Mouse (Mus musculus) brain, embryonic 18.5 days (tissue): Measurements from ENCODE around the gene Crispld2.

Experiments
- DNase-seq: peaks from one replicate; pipeline ENCODE4 v3.0.0-alpha.2; 2012; ENCODE audit warnings: low read depth, low spot score

Gene Crispld2

DNA sequence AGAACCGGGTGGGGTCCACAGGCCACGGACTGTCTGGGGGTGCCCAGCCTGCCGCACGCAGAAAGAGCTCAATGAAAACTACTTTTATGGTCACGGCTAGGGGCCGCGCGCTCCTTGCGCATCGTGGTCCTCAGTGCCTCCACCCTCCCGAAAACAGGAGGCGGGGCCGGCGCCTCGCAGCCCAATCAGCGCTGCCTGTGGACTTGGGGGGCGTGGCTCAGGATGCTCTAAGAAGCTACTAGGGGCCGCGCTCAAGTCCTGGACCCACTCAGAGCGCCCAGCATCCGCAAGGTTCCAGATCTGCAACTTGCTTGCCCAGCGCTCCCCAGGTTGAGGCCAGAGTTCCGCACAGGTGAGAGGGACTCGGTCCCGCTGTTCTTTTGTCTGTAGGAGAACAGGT, at the start of gene Crispld2:
Gene Crispld2 (plus strand): TSS at position 190 of the 400 bp plus-strand sequence.
- peak; percentile 61 for DNase-seq

DNA sequence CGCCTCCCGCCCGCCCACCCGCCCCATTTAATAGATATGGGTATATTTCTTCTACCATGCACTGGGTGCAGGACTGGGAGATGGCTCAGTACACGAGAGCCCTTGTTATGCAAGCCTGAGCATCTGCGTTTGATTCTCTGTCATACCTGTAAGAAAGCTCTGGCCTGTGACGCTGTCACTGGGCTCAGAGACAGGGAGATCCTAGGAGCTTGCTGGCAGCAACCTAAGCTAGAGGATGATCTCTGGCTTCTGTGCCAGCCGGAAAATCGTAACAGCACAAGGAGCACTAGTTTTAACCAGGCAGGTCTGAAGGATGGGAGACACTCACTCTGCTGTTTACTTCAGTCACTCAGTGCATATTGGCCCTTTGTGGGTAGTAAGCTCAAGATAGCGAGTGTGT, 48.6 kb upstream of the Crispld2 start:
- DNase-seq = no peak

GRCm38 (mm10) chr8:119944096-119944811, 48.0 kb upstream of the Crispld2 start:
- no peak for DNase-seq

DNA sequence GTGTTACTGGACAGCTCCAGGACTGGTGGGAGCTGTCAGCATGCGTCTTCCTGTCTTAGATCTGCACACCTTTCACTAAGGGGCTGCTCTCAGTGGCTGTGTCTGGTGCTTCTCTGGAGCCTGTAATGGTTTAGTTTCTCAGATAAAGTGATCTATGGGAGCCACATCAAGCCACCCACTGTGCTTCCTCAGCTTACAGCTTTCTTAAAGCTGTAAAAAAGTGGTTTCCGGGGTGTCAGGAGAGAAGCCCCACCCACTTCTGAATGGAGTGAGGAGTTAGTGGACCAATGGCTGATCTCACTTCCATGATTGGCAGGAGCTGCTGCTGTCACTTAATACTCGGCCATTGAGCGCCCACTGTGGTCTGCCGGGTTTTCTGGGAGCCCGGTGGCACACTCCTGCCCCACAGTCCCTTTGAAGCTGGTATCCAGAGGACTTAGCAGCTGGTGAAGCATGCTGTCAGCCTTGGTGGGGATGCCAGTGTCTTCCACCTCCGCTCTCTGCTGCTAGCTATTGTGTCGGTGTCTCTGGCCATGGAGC, 45.8 kb upstream of the Crispld2 start:
- DNase-seq = no peak

DNA sequence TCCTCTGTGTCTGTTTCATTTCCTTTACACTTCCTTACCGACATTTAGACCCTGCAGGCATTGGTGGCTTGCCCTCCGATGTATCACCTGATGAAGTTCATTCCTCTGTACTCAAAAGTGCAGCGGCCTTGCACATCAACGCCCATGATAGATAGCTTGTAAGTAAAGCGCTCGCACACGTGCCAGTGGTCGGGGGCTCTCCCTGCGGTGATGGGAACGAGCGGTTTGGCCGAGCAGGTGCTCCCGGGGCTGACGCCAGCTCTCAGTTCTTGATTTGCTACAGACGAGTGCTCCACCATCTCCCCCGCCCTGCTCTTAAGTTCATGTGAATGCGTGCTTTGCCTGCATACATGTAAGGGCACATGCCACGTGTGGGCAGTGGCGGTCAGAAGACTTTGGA, 44.6 kb upstream of the Crispld2 start:
- no peak for DNase-seq

- DNase-seq = no peak
Observed at GRCm38 (mm10) chr8:119948340-119948739, 43.9 kb upstream of the Crispld2 start.

DNA sequence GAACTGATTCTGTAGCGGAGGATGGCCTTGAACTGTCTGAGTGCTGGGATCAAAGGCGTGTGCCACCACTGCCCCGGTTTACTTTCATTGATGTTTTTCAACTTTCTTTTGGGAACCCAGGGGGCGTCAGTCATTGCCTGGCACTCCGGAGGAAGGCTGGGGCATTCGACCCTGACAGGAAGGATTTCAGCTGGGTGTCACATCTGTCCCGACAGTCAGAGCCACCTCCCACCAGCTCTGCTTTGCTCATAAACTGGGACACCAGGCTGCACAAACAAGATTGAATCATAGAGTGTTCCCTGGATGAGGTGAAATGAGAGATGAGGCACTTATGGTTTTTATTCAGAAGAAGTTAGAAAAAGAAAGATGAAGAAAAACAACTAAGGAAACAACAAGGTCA, 40.0 kb upstream of the Crispld2 start:
- no peak for DNase-seq

DNA sequence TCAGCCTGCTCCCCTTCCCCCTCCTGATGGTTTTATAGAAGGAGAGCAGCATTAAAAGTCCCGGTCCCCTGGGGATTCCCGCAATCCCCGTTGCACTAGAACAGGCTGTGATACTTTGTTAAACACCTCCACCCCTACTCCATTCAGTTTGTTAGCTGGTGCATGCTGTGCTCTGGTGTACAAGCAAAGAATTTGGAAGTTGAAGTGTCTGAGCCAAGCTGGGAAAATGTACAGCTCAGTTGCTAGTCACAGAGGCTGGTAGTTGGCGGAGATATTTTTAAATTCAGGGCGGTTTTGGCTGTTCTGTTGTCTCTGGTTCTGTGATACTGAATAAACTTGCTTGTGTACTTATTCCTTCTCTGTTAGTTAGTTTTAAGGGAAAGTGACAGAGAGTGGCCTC, 39.5 kb upstream of the Crispld2 start:
- DNase-seq = no peak

DNA sequence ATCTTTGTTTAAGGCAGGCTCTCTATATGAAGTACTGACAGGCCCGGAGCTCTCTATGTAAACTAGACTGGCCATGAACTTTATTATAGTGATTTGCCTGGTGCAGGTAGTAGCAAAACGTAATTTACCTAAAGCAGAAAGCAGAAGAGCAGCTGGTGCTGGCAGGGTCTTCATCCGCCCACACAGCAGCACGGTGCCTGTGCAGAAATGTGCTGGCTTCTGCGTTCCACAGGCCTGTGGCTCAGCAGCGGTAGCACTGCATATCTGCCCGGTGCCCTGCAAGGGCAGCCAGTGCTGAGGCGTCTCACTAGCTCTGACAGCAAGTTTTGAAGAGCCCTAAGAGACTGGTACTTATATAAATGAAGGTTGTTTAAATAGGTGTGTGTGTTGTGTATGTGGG, 36.9 kb upstream of the Crispld2 start:
- DNase-seq = no peak

DNA sequence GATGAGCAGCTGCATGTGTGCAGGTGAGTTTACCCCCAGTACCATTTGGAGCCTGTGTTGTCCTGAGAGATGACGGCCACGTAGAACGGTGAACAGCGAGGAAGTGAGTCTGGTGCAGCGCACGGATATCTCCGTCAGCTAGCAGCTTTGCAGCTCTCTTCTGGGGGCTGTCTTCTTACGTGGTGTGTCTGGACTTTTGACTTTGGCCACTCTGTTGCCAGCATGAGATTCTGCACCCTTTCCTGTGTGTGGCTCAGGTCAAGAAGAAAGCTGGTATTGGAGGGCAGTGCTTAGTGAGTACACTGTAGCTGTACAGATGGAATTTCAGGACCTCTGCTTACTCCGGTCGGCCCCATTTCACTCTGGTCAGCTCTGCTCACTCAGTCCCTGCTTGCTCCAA, 34.2 kb upstream of the Crispld2 start:
- DNase-seq = no peak

DNA sequence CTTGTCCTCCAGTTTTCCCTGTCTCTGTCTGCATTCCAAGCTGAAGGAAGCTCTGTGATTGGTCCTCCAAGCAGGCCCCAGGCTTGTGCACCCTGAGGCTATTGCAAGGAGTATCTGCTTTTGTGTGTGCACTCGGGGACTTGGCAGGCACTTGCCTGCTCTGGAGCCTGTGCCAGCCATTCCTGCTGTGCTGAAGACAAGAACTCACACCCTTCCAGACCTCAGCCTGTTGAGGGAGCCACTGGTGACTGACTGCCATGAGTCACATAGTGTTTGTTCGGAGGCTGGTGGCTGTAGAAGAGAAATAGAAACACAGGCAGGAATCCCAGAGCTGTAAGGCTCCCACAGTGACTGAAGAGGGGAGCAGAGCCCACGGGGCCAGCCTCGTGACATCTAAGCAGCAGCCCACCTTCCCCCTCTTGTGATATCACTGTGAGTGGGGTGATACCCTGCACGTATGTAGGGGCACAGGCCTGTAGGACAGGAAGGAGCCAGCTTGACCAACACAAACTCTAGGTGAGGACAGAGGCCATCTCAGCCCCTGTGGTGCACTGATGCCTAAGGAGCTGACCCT, 31.6 kb upstream of the Crispld2 start:
- DNase-seq = peak; percentile 24

DNA sequence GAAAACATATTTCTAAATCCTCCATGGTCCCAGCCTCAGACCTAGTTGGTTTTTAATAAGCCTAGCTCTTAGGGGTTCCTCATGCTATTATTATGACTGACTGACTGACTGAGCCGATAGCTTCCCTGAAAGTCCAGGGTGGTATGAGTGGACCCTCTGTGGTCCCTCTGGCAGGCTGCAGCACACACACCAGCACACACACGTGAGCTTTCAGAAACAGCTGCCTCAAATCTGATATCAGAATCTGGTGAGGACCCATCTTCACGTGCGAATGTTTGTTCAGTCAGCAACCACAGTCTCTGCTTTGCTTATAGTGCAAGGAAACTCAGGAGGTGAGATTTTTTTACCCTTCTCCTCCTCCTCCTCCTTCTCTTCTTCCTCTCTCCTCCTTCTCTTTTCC, 27.4 kb upstream of the Crispld2 start:
- no peak for DNase-seq

DNA sequence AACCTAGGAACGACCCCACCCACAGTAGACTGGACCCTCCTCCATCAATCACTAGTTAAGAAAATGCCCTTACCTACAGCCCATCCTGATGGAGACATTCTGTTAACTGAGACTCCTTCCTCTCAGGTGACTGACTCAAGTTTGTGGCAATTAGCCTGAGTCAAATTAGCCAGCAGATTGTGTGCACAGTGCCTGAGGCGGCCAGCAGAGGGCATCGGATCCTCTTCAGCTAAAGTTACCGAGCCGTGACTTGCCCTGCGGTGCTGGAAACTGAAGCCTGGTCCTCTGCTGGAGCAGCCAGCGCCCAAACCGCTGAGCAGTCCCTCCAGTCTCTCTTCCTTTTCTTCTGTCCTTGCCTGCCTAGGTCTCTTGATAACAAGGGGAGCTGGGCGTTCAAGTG, 24.8 kb upstream of the Crispld2 start:
- no peak for DNase-seq

- DNase-seq = no peak
Observed at GRCm38 (mm10) chr8:119970169-119970568, 22.1 kb upstream of the Crispld2 start.

GRCm38 (mm10) chr8:119972558-119972957, 19.7 kb upstream of the Crispld2 start:
- no peak for DNase-seq

DNA sequence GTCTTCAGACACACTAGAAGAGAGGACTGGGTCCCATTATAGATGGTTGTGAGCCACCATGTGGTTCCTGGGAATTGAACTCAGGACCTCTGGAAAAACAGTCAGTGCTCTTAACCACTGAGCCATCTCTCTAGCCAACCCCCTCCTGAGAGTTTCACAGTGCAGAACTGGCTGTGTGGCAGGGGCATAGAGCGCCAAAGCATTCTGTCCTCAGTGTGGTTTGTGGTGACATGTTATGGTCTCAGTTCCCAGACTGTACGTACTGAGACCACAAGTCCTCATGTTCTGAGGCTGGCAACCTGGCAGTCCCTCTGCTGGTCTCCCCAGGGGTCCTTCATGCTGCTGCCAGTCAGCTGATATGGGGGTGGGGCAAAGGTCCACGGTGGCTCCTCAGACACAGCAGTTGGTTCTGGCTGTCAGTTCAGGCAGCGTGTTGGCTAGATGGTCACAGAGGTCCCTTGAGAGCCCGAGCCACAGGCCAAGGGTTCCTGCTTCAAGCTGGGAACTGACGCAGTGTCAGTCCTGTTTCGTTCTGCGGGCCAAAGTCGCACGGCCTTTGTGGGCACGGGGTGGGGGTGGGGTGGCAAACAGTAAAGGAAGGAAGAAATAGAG, 13.4 kb upstream of the Crispld2 start:
- DNase-seq = no peak

- no peak for DNase-seq
Observed at GRCm38 (mm10) chr8:119981253-119981652, 11.0 kb upstream of the Crispld2 start.

DNA sequence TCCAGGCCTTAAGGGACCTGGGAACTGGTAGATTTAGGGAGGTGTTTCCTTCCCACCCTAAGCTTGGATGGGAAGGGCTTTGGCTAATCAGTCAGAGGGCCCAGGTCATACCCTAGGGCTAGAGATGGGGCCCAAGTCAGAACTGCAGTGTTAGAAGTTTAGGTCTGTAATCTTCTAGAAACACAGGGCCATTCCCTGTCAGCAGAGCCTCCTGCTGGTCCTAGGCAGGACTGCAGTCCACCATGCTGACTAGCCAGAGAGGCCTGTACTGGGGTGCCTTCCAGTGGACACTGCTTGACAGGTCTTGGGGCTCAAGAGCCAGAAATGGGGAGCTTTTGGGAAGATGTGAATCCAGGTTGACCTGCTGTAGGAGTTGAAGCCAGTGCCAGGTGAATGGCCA, 8.2 kb upstream of the Crispld2 start:
- DNase-seq = no peak

DNA sequence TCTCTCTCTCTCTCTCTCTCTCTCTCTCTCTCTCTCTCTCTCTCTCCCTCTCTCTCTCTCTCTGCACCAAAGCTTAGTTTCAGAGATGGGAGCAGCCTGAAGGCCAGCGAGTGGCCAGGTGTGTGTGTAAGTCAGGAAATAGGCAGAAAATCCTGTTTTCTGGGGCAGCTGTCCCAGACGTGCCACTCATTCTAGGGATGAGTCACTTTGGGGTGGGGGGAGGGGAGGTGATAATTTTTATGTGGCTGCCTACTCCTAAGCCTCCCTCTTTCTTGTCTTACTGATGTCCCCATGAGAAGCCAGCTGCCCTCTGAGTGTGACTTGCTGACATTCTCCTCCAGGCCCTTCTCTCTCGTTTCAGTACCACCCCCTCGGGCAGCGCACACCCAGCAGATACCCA, 6.1 kb upstream of the Crispld2 start:
- no peak for DNase-seq

GRCm38 (mm10) chr8:119988087-119988486, 4.2 kb upstream of the Crispld2 start:
- no peak for DNase-seq

GRCm38 (mm10) chr8:119994114-119994513, 1.9 kb downstream of the Crispld2 start:
- DNase-seq = no peak

- DNase-seq = no peak
Observed at GRCm38 (mm10) chr8:119994556-119994955, 2.3 kb downstream of the Crispld2 start.

GRCm38 (mm10) chr8:119997266-119997665, 5.0 kb downstream of the Crispld2 start:
- DNase-seq = no peak
